Mouse (Mus musculus): ENCODE data around the gene Tpk1.

GRCm38 (mm10) chr6:43354562-43355241, 311.4 kb downstream of the Tpk1 start:
- no peak for TF ChIP-seq POLR2A (IDR thresholded peaks at IDR 0.05; ENCODE audit: extremely low read depth, insufficient read depth, low read length)
- TF ChIP-seq CTCF (IDR thresholded peaks at IDR 0.05; ENCODE audit: low read depth, low read length), result no peak
